In the genomic region with DNA sequence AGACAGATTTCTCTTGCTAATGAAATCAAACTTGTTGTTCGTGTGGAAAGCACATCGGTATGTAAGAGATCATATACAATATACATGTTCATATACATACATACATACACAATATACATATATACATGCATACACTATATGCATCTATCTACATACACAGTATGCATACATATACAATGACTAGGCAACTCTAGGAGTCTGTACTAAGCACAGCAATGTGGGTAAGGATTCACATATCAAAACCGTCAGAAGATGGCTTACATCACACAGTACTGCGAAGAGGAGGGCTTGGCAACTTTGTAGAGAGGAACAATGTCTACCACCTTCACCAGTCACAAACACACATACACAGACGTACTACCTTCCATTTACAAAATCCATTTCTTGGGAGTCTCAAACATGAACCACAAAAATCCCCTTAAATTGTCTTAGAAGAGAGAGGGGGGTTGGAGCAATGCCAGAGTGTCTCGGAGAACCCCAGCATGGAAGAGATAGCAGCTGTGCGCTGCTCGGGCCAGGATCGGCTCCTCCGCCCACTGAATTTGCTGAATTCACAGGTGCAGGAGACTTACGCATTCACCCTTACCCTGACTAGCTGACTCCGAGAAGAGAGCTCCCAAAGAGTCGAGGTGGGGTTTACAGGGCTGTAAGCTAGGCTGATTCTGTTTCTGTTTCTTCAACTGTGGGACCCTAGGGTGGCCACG, we compare ENCODE assay signal across 20 mouse cellular contexts. TPM values are rescaled to one million over a fixed set of nuclear protein-coding genes. Genes with fewer than 3 reads are reported as not detected.
DNase-seq lines count a peak whose midpoint lies in the region; ATAC-seq and TF ChIP-seq lines count a peak whose summit lies in the region.
"Had no signal": no experiment of that assay in that cellular context is flagged by ENCODE, and none has a peak within 500 bp of the region (broad histone marks: within the 10 kb centered on the region; RNA-seq: fewer than 3 reads in every experiment).

No protein-coding gene starts in this region.

- H3K4me1 ChIP-seq in midbrain, embryonic 11.5 days (ENCODE audit: control insufficient read depth, insufficient read depth, low read length) = peaks cover 3% of the 10 kb centered on the region; the same call in 1 of the 2 replicates
- H3K4me1 ChIP-seq in midbrain, embryonic 10.5 days = peaks cover 9% of the 10 kb centered on the region
- H3K4me1 ChIP-seq in liver, embryonic 11.5 days (replicated peaks; ENCODE audit: control insufficient read depth, insufficient read depth, low read length) = peaks cover 12% of the 10 kb centered on the region
- H3K4me1 ChIP-seq in olfactory bulb, adult 2 months (ENCODE audit: control insufficient read depth, insufficient read depth, low read length) = peaks cover 14% of the 10 kb centered on the region
- H3K4me1 ChIP-seq in intestine, postnatal 0 days (replicated peaks; ENCODE audit: control insufficient read depth, insufficient read depth, low read length) = no peaks in the 10 kb centered on the region
- H3K4me1 ChIP-seq: embryonic facial prominence, embryonic 15.5 days; hindbrain, embryonic 15.5 days; midbrain, embryonic 15.5 days had no signal

- H3K4me2 ChIP-seq in midbrain, embryonic 11.5 days = no peak overlapping the region
- H3K4me2 ChIP-seq in liver, embryonic 11.5 days = peak overlapping the region; percentile 36
- H3K4me2 ChIP-seq in intestine, postnatal 0 days (replicated peaks; ENCODE audit: low read depth) = no peak overlapping the region
- H3K4me2 ChIP-seq: embryonic facial prominence, embryonic 15.5 days; heart, embryonic 11.5 days; hindbrain, embryonic 15.5 days; midbrain, embryonic 15.5 days had no signal

- H3K9me3 ChIP-seq in midbrain, embryonic 11.5 days (ENCODE audit: control insufficient read depth, low read length) = no peaks in the 10 kb centered on the region
- no peaks in the 10 kb centered on the region for H3K9me3 ChIP-seq in midbrain, embryonic 10.5 days (replicated peaks)
- no peaks in the 10 kb centered on the region for H3K9me3 ChIP-seq in liver, embryonic 11.5 days (ENCODE audit: control insufficient read depth, low read length)
- H3K9me3 ChIP-seq in intestine, postnatal 0 days (ENCODE audit: control insufficient read depth) = no peaks in the 10 kb centered on the region
- H3K9me3 ChIP-seq: embryonic facial prominence, embryonic 15.5 days; hindbrain, embryonic 15.5 days; midbrain, embryonic 15.5 days had no signal

- no peak overlapping the region for H3K27ac ChIP-seq in midbrain, embryonic 11.5 days (ENCODE audit: low read depth, low read length)
- H3K27ac ChIP-seq in midbrain, embryonic 10.5 days (replicated peaks) = no peak overlapping the region
- peak overlapping the region; percentile 40; the same call in 1 of the 2 replicates for H3K27ac ChIP-seq in liver, embryonic 11.5 days (ENCODE audit: low read depth, low read length)
- H3K27ac ChIP-seq in olfactory bulb, adult 2 months (ENCODE audit: insufficient read depth, low read depth, low read length) = peak overlapping the region; percentile 6; the same call in 1 of the 2 replicates
- H3K27ac ChIP-seq in intestine, postnatal 0 days (ENCODE audit: low read depth, low read length) = no peak overlapping the region
- H3K27ac ChIP-seq: embryonic facial prominence, embryonic 15.5 days; hindbrain, embryonic 15.5 days; midbrain, embryonic 15.5 days had no signal

- no peaks in the 10 kb centered on the region; the same call in 1 of the 2 replicates for H3K36me3 ChIP-seq in midbrain, embryonic 11.5 days (ENCODE audit: control insufficient read depth, insufficient read depth, low read length)
- H3K36me3 ChIP-seq in midbrain, embryonic 10.5 days = peaks cover 9% of the 10 kb centered on the region
- H3K36me3 ChIP-seq in liver, embryonic 11.5 days (ENCODE audit: control insufficient read depth, insufficient read depth, low read length) = no peaks in the 10 kb centered on the region; the same call in 1 of the 2 replicates
- H3K36me3 ChIP-seq in intestine, postnatal 0 days (ENCODE audit: control insufficient read depth, insufficient read depth) = peaks cover 17% of the 10 kb centered on the region
- H3K36me3 ChIP-seq: midbrain, embryonic 15.5 days had no signal

- H3K27me3 ChIP-seq in midbrain, embryonic 11.5 days (ENCODE audit: control insufficient read depth, insufficient read depth, low read length) = no peaks in the 10 kb centered on the region
- H3K27me3 ChIP-seq in midbrain, embryonic 10.5 days (ENCODE audit: low read depth, poor library complexity, severe bottlenecking) = no peaks in the 10 kb centered on the region
- H3K27me3 ChIP-seq in liver, embryonic 11.5 days (replicated peaks; ENCODE audit: control insufficient read depth, insufficient read depth, low read length) = no peaks in the 10 kb centered on the region
- no peaks in the 10 kb centered on the region for H3K27me3 ChIP-seq in intestine, postnatal 0 days (replicated peaks; ENCODE audit: control insufficient read depth, insufficient read depth, low read length)
- H3K27me3 ChIP-seq: embryonic facial prominence, embryonic 15.5 days; hindbrain, embryonic 15.5 days; midbrain, embryonic 15.5 days had no signal

- H3K4me3 ChIP-seq in midbrain, embryonic 11.5 days (ENCODE audit: low read depth, low read length) = no peak overlapping the region
- no peak overlapping the region for H3K4me3 ChIP-seq in midbrain, embryonic 10.5 days
- H3K4me3 ChIP-seq in liver, embryonic 11.5 days (ENCODE audit: low read depth, low read length) = no peak overlapping the region
- no peak overlapping the region for H3K4me3 ChIP-seq in olfactory bulb, adult 2 months (ENCODE audit: insufficient read depth, low read depth, low read length)
- H3K4me3 ChIP-seq in intestine, postnatal 0 days (ENCODE audit: low read depth, low read length) = no peak overlapping the region
- H3K4me3 ChIP-seq: embryonic facial prominence, embryonic 15.5 days; hindbrain, embryonic 15.5 days; midbrain, embryonic 15.5 days had no signal

- H3K9ac ChIP-seq in midbrain, embryonic 11.5 days (ENCODE audit: low read length) = no peak overlapping the region
- no peak overlapping the region for H3K9ac ChIP-seq in liver, embryonic 11.5 days (ENCODE audit: low read depth, low read length)
- no peak overlapping the region for H3K9ac ChIP-seq in intestine, postnatal 0 days (ENCODE audit: low read depth, low read length)
- H3K9ac ChIP-seq: embryonic facial prominence, embryonic 15.5 days; hindbrain, embryonic 15.5 days; midbrain, embryonic 15.5 days had no signal

- TF ChIP-seq POLR2A in olfactory bulb, adult 2 months (IDR thresholded peaks at IDR 0.05; ENCODE audit: insufficient read depth, low read depth, low read length) = no peak

- no peak for TF ChIP-seq CTCF in olfactory bulb, adult 2 months (IDR thresholded peaks at IDR 0.05; ENCODE audit: insufficient read depth, low read depth, low read length)
- no peak for TF ChIP-seq CTCF in intestine, postnatal 0 days (IDR thresholded peaks at IDR 0.05; ENCODE audit: low read depth)

- DNase-seq in midbrain, embryonic 11.5 days (ENCODE audit: low spot score, missing footprints) = peak; percentile 64
- no peak for DNase-seq in midbrain, embryonic 10.5 days (ENCODE audit: low spot score)
- peak; percentile 56 for DNase-seq in MEL-GATA-1-ER (ENCODE audit: extremely low read depth, low read depth)
- no peak for DNase-seq in liver, embryonic 11.5 days (ENCODE audit: low spot score)
- no peak for DNase-seq in heart, adult 9 months (ENCODE audit: low spot score in 2 of 2)
- DNase-seq: cerebellum, adult 18-20 months; gastrocnemius, postnatal 10 days; kidney, adult 11 months; kidney, postnatal 14 days; layer of hippocampus, adult 9-11 months; lung, adult 18-20 months; lung, postnatal 4 days; right cerebral cortex, postnatal 25 days had no signal

- WGBS in midbrain, embryonic 11.5 days = 94% methylated on average over 14 of the region's 14 CpGs
- WGBS in midbrain, embryonic 10.5 days = 95% methylated on average over 14 of the region's 14 CpGs
- 69% methylated on average over 14 of the region's 14 CpGs for WGBS in liver, embryonic 11.5 days
- 57% methylated on average over 14 of the region's 14 CpGs for WGBS in olfactory bulb, adult 2 months
- 91% methylated on average over 14 of the region's 14 CpGs for WGBS in intestine, postnatal 0 days

- ATAC-seq in midbrain, embryonic 11.5 days (ENCODE audit: low FRiP score) = no peak
- peak; percentile 70 for ATAC-seq in liver, embryonic 11.5 days (replicated peaks; ENCODE audit: low FRiP score)
- no peak for ATAC-seq in intestine, postnatal 0 days
- ATAC-seq: forebrain, embryonic 16.5 days; midbrain, embryonic 15.5 days had no signal

RNA-seq across cellular contexts. Expression of gene Sgpp1, which starts 10.8 kb away (rescaled TPM):
- 10.0 and 10.2 TPM in 2 replicates for polyA plus RNA-seq in midbrain, embryonic 11.5 days (2014; fragmentation: Nextera tagmentation; extraction: Ambion mirVana)
- 5.5 and 6.1 TPM in 2 replicates for polyA plus RNA-seq in midbrain, embryonic 10.5 days (2016; fragmentation: Nextera tagmentation; extraction: Ambion mirVana)
- 21.0 and 23.6 TPM in 2 replicates for polyA plus RNA-seq in liver, embryonic 11.5 days (2014; fragmentation: Nextera tagmentation; extraction: Ambion mirVana)
- polyA plus RNA-seq in olfactory bulb, adult 2 months (2012; ENCODE audit: insufficient read depth, insufficient read length, low replicate concordance, missing spikeins) = not detected in 2 replicates
- 24.1 and 25.2 TPM in 2 replicates for polyA plus RNA-seq in intestine, postnatal 0 days (2015; fragmentation: Nextera tagmentation; extraction: Ambion mirVana)

RNA-seq across cellular contexts. Expression of gene Wdr89, which starts 55.4 kb away (rescaled TPM):
- 10.5 and 11.1 TPM in 2 replicates for polyA plus RNA-seq in midbrain, embryonic 11.5 days (2014; fragmentation: Nextera tagmentation; extraction: Ambion mirVana)
- polyA plus RNA-seq in midbrain, embryonic 10.5 days (2016; fragmentation: Nextera tagmentation; extraction: Ambion mirVana) = 10.4 and 12.8 TPM in 2 replicates
- polyA plus RNA-seq in liver, embryonic 11.5 days (2014; fragmentation: Nextera tagmentation; extraction: Ambion mirVana) = 16.5 and 17.3 TPM in 2 replicates
- not detected in 2 replicates for polyA plus RNA-seq in olfactory bulb, adult 2 months (2012; ENCODE audit: insufficient read depth, insufficient read length, low replicate concordance, missing spikeins)
- polyA plus RNA-seq in intestine, postnatal 0 days (2015; fragmentation: Nextera tagmentation; extraction: Ambion mirVana) = 4.3 and 5.3 TPM in 2 replicates

Comparison
In these comparisons a context has a peak if more than half of its experiments do, and no peak if none do; other contexts are left out.
1. DNase-seq: peak in midbrain, embryonic 11.5 days (single experiment) and MEL-GATA-1-ER (single experiment); none in midbrain, embryonic 10.5 days (single experiment), liver, embryonic 11.5 days (single experiment) and heart, adult 9 months (0 of 2).
2. H3K27ac ChIP-seq: peak in liver, embryonic 11.5 days (single experiment) and olfactory bulb, adult 2 months (single experiment); none in midbrain, embryonic 11.5 days (single experiment), midbrain, embryonic 10.5 days (single experiment) and intestine, postnatal 0 days (single experiment).